Mouse (Mus musculus): ENCODE results near the gene Defb18. TPM values are rescaled to one million over a fixed set of nuclear protein-coding genes. Genes with fewer than 3 reads are reported as not detected.
A peak's percentile ranks its signal among the peaks of the same experiment; 100 is the strongest.
"Not testable (repeated sequence)": the region's sequence is repeated elsewhere in the genome, so short reads cannot be mapped to it uniquely, and the experiment has no call there.

Gene Defb18
- not detected in 2 replicates for polyA plus RNA-seq (2015; fragmentation: Nextera tagmentation; extraction: Ambion mirVana)

GRCm38 (mm10) chr1:18237343-18237742 lies at the start of gene Defb18:
TSS of gene Defb18 (minus strand) at chr1:18237443.
- Histone ChIP-seq H3K9me3 (ENCODE audit: control insufficient read depth, low read length) (no peaks in the 10 kb centered on the region), H3K4me3 (ENCODE audit: low read length) (no peak within 1 kb of the TSS), H3K4me1 (ENCODE audit: control insufficient read depth, insufficient read depth, low read depth, low read length) (no peaks in the 10 kb centered on the region), H3K27me3 (replicated peaks; ENCODE audit: control insufficient read depth, insufficient read depth, low read length) (no peaks in the 10 kb centered on the region), H3K9ac (ENCODE audit: low read depth, low read length) (no peak within 1 kb of the TSS), H3K4me2 (ENCODE audit: low read length) (no peak within 1 kb of the TSS), H3K36me3 (ENCODE audit: control insufficient read depth, insufficient read depth, low read length) (no peaks in the 10 kb centered on the region), H3K27ac (ENCODE audit: low read depth, low read length) (no peak within 1 kb of the TSS)
- ATAC-seq: no peak
- 85% methylated on average over 1 of the region's 1 CpGs for WGBS

- Histone ChIP-seq H3K9ac (ENCODE audit: low read depth, low read length) (no peak overlapping the region), H3K4me2 (ENCODE audit: low read length) (no peak overlapping the region), H3K4me3 (ENCODE audit: low read length) (no peak overlapping the region), H3K36me3 (ENCODE audit: control insufficient read depth, insufficient read depth, low read length) (no peaks in the 10 kb centered on the region), H3K4me1 (ENCODE audit: control insufficient read depth, insufficient read depth, low read depth, low read length) (no peaks in the 10 kb centered on the region), H3K27ac (ENCODE audit: low read depth, low read length) (no peak overlapping the region), H3K27me3 (replicated peaks; ENCODE audit: control insufficient read depth, insufficient read depth, low read length) (no peaks in the 10 kb centered on the region), H3K9me3 (ENCODE audit: control insufficient read depth, low read length) (no peaks in the 10 kb centered on the region)
- no peak for ATAC-seq
- WGBS: 87% methylated on average over 4 of the region's 4 CpGs
These were observed 33.9 kb upstream of the Defb18 start for GRCm38 (mm10) chr1:18271095-18271494.

GRCm38 (mm10) chr1:18268845-18269244 lies 31.6 kb upstream of the Defb18 start:
- Histone ChIP-seq H3K9me3 (ENCODE audit: control insufficient read depth, low read length) (no peaks in the 10 kb centered on the region), H3K36me3 (ENCODE audit: control insufficient read depth, insufficient read depth, low read length) (no peaks in the 10 kb centered on the region), H3K4me2 (ENCODE audit: low read length) (no peak overlapping the region), H3K4me1 (ENCODE audit: control insufficient read depth, insufficient read depth, low read depth, low read length) (no peaks in the 10 kb centered on the region), H3K27ac (ENCODE audit: low read depth, low read length) (no peak overlapping the region), H3K9ac (ENCODE audit: low read depth, low read length) (no peak overlapping the region), H3K4me3 (ENCODE audit: low read length) (no peak overlapping the region), H3K27me3 (replicated peaks; ENCODE audit: control insufficient read depth, insufficient read depth, low read length) (no peaks in the 10 kb centered on the region)
- WGBS: 42% methylated on average over 5 of the region's 5 CpGs
- no peak for ATAC-seq

- Histone ChIP-seq H3K9me3 (ENCODE audit: control insufficient read depth, low read length) (no peaks in the 10 kb centered on the region), H3K4me3 (ENCODE audit: low read length) (no peak within 1 kb of the TSS), H3K9ac (ENCODE audit: low read depth, low read length) (no peak within 1 kb of the TSS), H3K27ac (ENCODE audit: low read depth, low read length) (no peak within 1 kb of the TSS), H3K27me3 (replicated peaks; ENCODE audit: control insufficient read depth, insufficient read depth, low read length) (no peaks in the 10 kb centered on the region), H3K4me2 (ENCODE audit: low read length) (no peak within 1 kb of the TSS), H3K4me1 (ENCODE audit: control insufficient read depth, insufficient read depth, low read depth, low read length) (no peaks in the 10 kb centered on the region), H3K36me3 (ENCODE audit: control insufficient read depth, insufficient read depth, low read length) (no peaks in the 10 kb centered on the region)
- no peak for ATAC-seq
These were observed 27.8 kb upstream of the Defb18 start, which contains the start of gene Defb41 for GRCm38 (mm10) chr1:18265038-18265437. TSS of gene Defb41 (minus strand) at chr1:18265138.

- not testable (repeated sequence) for H3K4me1 ChIP-seq (ENCODE audit: control insufficient read depth, insufficient read depth, low read depth, low read length); H3K27ac ChIP-seq (ENCODE audit: low read depth, low read length); H3K9ac ChIP-seq (ENCODE audit: low read depth, low read length); H3K4me2 ChIP-seq (ENCODE audit: low read length); H3K27me3 ChIP-seq (replicated peaks; ENCODE audit: control insufficient read depth, insufficient read depth, low read length); H3K9me3 ChIP-seq (ENCODE audit: control insufficient read depth, low read length); H3K36me3 ChIP-seq (ENCODE audit: control insufficient read depth, insufficient read depth, low read length); H3K4me3 ChIP-seq (ENCODE audit: low read length); ATAC-seq
- 82% methylated on average over 9 of the region's 9 CpGs for WGBS
These were observed 8.7 kb upstream of the Defb18 start for GRCm38 (mm10) chr1:18245801-18246580.

- WGBS: 36% methylated on average over 3 of the region's 3 CpGs
- no peak overlapping the region for H3K4me3 ChIP-seq (ENCODE audit: low read length)
These were observed 13.8 kb downstream of the Defb18 start for GRCm38 (mm10) chr1:18223385-18223945.

GRCm38 (mm10) chr1:18191719-18192118 lies 45.5 kb downstream of the Defb18 start:
- H3K4me1 ChIP-seq (ENCODE audit: control insufficient read depth, insufficient read depth, low read depth, low read length): no peaks in the 10 kb centered on the region; the same call in 1 of the 2 replicates
- 33% methylated on average over 4 of the region's 4 CpGs for WGBS
- H3K9ac ChIP-seq (ENCODE audit: low read depth, low read length): no peak overlapping the region
- H3K9me3 ChIP-seq (ENCODE audit: control insufficient read depth, low read length): no peaks in the 10 kb centered on the region
- H3K27ac ChIP-seq (ENCODE audit: low read depth, low read length): no peak overlapping the region
- no peaks in the 10 kb centered on the region for H3K27me3 ChIP-seq (replicated peaks; ENCODE audit: control insufficient read depth, insufficient read depth, low read length)
- no peak overlapping the region for H3K4me2 ChIP-seq (ENCODE audit: low read length)
- no peak overlapping the region for H3K4me3 ChIP-seq (ENCODE audit: low read length)
- H3K36me3 ChIP-seq (ENCODE audit: control insufficient read depth, insufficient read depth, low read length): no peaks in the 10 kb centered on the region
- peak; percentile 69 for ATAC-seq

More at GRCm38 (mm10) chr1:18223385-18223945, 13.8 kb downstream of the Defb18 start:
- H3K27ac ChIP-seq (ENCODE audit: low read depth, low read length): no peak overlapping the region
- no peak overlapping the region for H3K4me2 ChIP-seq (ENCODE audit: low read length)
- H3K9ac ChIP-seq (ENCODE audit: low read depth, low read length): no peak overlapping the region
- H3K36me3 ChIP-seq (ENCODE audit: control insufficient read depth, insufficient read depth, low read length): no peaks in the 10 kb centered on the region
- no peak for ATAC-seq
- H3K9me3 ChIP-seq (ENCODE audit: control insufficient read depth, low read length): no peaks in the 10 kb centered on the region
- H3K4me1 ChIP-seq (ENCODE audit: control insufficient read depth, insufficient read depth, low read depth, low read length): no peaks in the 10 kb centered on the region
- H3K27me3 ChIP-seq (replicated peaks; ENCODE audit: control insufficient read depth, insufficient read depth, low read length): no peaks in the 10 kb centered on the region

- no peak overlapping the region for H3K27ac ChIP-seq (ENCODE audit: low read depth, low read length)
- peak; percentile 81 for ATAC-seq
- no peak overlapping the region for H3K4me2 ChIP-seq (ENCODE audit: low read length)
- no peaks in the 10 kb centered on the region for H3K9me3 ChIP-seq (ENCODE audit: control insufficient read depth, low read length)
- H3K4me1 ChIP-seq (ENCODE audit: control insufficient read depth, insufficient read depth, low read depth, low read length): no peaks in the 10 kb centered on the region; the same call in 1 of the 2 replicates
- no peaks in the 10 kb centered on the region for H3K27me3 ChIP-seq (replicated peaks; ENCODE audit: control insufficient read depth, insufficient read depth, low read length)
- no peak overlapping the region for H3K9ac ChIP-seq (ENCODE audit: low read depth, low read length)
- no peak overlapping the region for H3K4me3 ChIP-seq (ENCODE audit: low read length)
- 10% methylated on average over 1 of the region's 1 CpGs for WGBS
- H3K36me3 ChIP-seq (ENCODE audit: control insufficient read depth, insufficient read depth, low read length): no peaks in the 10 kb centered on the region
These were observed 46.2 kb downstream of the Defb18 start for GRCm38 (mm10) chr1:18190714-18191712.
